Mouse (Mus musculus) ES-E14 (cell line): ENCODE data around the gene Kcnn1. TPM values are rescaled to one million over a fixed set of nuclear protein-coding genes. Genes with fewer than 3 reads are reported as not detected.
A peak's percentile ranks its signal among the peaks of the same experiment; 100 is the strongest.

ENCODE experiments used
- DNase-seq: peaks from one replicate; pipeline ENCODE4 v3.0.0-alpha.2; 2013; ENCODE audit warnings: low read depth, low spot score
- H3K27ac ChIP-seq: 2 replicates; pipeline ENCODE4 v1.5.1; 2012; ENCODE audit warnings: low read depth, mild to moderate bottlenecking, low read length, moderate library complexity, mixed read lengths; ENCODE audit not compliant: poor library complexity, insufficient read depth, severe bottlenecking
- H3K36me3 ChIP-seq: 2 replicates; pipeline ENCODE4 v1.6.1; 2012; ENCODE audit warnings: mild to moderate bottlenecking, low read length, moderate library complexity, mixed read lengths; ENCODE audit not compliant: control insufficient read depth, poor library complexity, insufficient read depth, severe bottlenecking
- H3K4me1 ChIP-seq, 2 experiments: fragments of 150-350 bp in 1 of 2; sonication (generic) in 1 of 2; 2 replicates each; pipeline ENCODE4 v1.6.1; 2012; ENCODE audit warnings: low read length in 2 of 2, mild to moderate bottlenecking in 1 of 2, mixed read lengths in 1 of 2; ENCODE audit not compliant: control insufficient read depth in 2 of 2, insufficient read depth in 2 of 2, poor library complexity in 1 of 2
- H3K4me3 ChIP-seq, 2 experiments: fragments of 150-350 bp in 1 of 2; sonication (generic) in 1 of 2; 2 replicates each; pipeline ENCODE4 v1.5.1; 2012; ENCODE audit warnings: low read length in 2 of 2, low read depth in 1 of 2, mild to moderate bottlenecking in 1 of 2, mixed read lengths in 1 of 2; ENCODE audit not compliant: insufficient read depth in 1 of 2, poor library complexity in 1 of 2, severe bottlenecking in 1 of 2
- H3K9ac ChIP-seq: 2 replicates; pipeline ENCODE4 v1.6.1; 2012; ENCODE audit warnings: low read depth, mild to moderate bottlenecking, low read length, mixed read lengths; ENCODE audit not compliant: poor library complexity, insufficient read depth, severe bottlenecking
- H3K9me3 ChIP-seq: fragments of 150-350 bp; sonication (generic); 2 replicates; pipeline ENCODE4 v1.6.1; 2012; ENCODE audit warnings: low read depth, mild to moderate bottlenecking, low read length; ENCODE audit not compliant: control insufficient read depth, insufficient read depth
- CHD2 ChIP-seq: IDR thresholded peaks from 2 replicates; pipeline ENCODE4 v1.6.1; 2014; ENCODE audit warnings: mild to moderate bottlenecking, low read depth, low read length, inconsistent platforms
- HCFC1 ChIP-seq: IDR thresholded peaks from 2 replicates; pipeline ENCODE4 v1.6.1; 2012; ENCODE audit warnings: low read length, inconsistent platforms, borderline replicate concordance; ENCODE audit not compliant: insufficient read depth
- MAFK ChIP-seq: IDR thresholded peaks from 2 replicates; pipeline ENCODE4 v1.6.1; 2014; ENCODE audit warnings: mild to moderate bottlenecking, low read depth, low read length, inconsistent platforms; ENCODE audit not compliant: insufficient read depth
- ZC3H11A ChIP-seq: IDR thresholded peaks from 2 replicates; pipeline ENCODE4 v1.6.1; 2012; ENCODE audit warnings: low read depth, mild to moderate bottlenecking, inconsistent platforms, low read length, borderline replicate concordance
- ZNF384 ChIP-seq: IDR thresholded peaks from 2 replicates; pipeline ENCODE4 v1.6.1; 2012; ENCODE audit warnings: low read depth, low read length, inconsistent platforms
- in situ Hi-C, 2 experiments: fragments of 600-800 bp; cut with MboI; formaldehyde crosslinking; loops; one replicate each; pipeline ENCODE4 v1.15.1; 2025; ENCODE audit warnings: low sequenced_read_pairs in 2 of 2, inconsistent platforms in 1 of 2; ENCODE audit not compliant: unreplicated experiment in 2 of 2
- total RNA-seq: library from RNA; depleted of rRNA; stranded (reverse); fragments of 300-350 nt; gene quantifications from 2 replicates; pipeline ENCODE4 v1.2.3, GENCODE M21; 2012

Gene Kcnn1
- total RNA-seq, 1 experiment: 3.7 TPM

DNA sequence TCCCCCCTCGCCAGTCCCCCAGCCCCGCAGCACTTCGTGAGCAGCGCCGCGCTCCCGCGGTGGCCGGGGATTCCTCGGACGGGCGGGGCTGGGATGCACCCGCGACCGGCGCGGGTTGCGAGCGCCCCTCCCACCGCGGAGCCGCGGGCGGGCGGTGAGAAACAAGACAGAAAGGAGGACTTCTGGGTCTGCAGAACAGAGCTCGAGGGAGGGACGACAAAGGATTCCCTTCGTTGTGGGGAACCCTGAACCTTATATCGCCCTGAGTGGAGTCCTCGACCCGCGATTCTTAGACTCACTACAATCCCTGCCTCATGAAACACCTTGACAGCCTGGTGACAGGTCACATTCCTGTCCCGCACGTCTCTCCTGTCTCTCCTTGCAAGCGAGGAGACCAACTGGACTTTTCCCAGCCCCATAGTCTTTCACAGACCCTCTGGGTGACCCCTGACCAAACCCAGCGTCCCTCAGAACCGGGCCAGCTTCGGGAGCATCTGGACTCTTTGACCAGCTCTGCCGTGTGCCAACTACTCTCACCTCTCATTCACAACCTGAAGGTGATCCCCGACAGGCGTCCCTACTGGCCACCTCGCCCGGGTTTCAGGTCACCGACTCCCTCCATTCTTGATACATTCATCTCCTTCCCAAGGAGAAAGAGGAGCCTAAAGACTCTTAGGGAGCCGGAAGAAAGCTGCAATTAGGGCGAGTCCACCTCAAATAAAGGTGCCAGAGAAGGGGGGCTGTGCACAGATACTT lies 1.1 kb upstream of the Kcnn1 start:
- Histone ChIP-seq H3K9ac (0 out of 2 replicates have a peak overlapping the region, but pooled peaks have one; percentile 5), H3K27ac (no peak overlapping the region), H3K36me3 (peaks cover 7% of the 10 kb centered on the region; the same call in 1 of the 2 replicates), H3K9me3 (no peaks in the 10 kb centered on the region), H3K4me1 (peaks cover 2 to 31% of the 10 kb centered on the region in 2 experiments), H3K4me3 (peak overlapping the region; percentile 11 to 66; a peak in 3 of 4 replicates)
- TF ChIP-seq ZC3H11A (no peak), CHD2 (no peak), MAFK (no peak), ZNF384 (no peak), HCFC1 (no peak)
- in situ Hi-C loops: no loop called here
- DNase-seq: no peak

DNA sequence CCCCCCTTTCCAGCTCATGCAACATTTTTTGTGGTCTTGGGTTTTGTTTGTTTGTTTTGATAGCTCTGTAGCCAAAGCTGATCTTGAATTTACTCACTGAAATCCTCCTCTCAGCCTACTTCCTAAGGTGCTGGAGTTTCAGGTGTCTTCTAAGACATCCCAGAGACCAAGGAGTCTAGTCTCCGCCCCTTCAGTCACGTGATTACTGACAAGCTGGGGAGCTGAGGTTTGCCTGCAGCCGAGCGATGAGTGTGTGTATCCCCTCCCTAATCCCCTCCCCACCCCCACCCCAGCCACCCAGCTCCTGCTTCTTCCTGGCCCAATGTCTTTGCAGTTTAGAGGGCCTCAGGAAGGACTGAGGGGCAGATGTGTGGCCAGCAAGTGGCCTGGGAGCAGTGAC lies 5.5 kb downstream of the Kcnn1 start:
- no peak for DNase-seq
- H3K36me3 ChIP-seq: no peaks in the 10 kb centered on the region
- peaks cover 2 to 25% of the 10 kb centered on the region in 2 experiments; a peak in 3 of 4 replicates for H3K4me1 ChIP-seq
- H3K9me3 ChIP-seq: no peaks in the 10 kb centered on the region
- in situ Hi-C loops: no loop called here
- H3K9ac ChIP-seq: no peak overlapping the region
- no peak overlapping the region for H3K27ac ChIP-seq
- no peak for TF ChIP-seq ZC3H11A
- no peak for TF ChIP-seq ZNF384
- no peak for TF ChIP-seq HCFC1
- TF ChIP-seq MAFK: no peak
- TF ChIP-seq CHD2: no peak
- H3K4me3 ChIP-seq: no peak overlapping the region

DNA sequence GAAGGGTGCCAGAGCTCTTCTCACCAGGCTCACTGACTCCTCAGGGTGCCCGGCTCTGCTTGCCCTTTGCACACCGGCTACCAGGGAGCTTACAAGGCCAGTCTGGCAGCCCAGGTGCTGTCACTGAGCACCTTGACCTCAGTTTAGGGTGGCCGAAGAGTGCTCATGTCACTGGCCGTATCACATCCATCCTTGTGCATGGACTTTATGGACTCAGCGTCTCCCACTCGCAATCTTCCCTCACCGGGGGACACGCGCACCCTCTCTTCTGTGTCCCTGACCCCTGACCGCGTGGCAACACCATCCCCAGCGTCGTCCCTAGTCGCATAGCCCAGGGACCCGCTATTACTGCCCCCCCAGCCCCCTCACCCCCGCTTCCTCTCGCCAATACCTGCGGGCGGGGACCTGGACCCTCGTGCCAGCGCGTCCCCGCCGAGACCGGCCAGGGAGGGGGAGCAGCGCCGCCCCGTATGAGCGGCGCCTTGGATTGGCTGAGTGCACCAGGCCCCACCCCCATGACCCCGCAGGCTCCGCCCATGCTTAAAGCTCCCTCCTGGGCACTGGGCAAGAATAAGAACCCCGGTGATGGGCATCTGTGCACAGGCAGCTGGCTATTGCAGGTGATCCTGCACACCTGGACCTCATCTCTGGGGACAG lies 6.4 kb downstream of the Kcnn1 start:
- in situ Hi-C loops: no loop called here
- no peaks in the 10 kb centered on the region for H3K9me3 ChIP-seq
- H3K9ac ChIP-seq: peak overlapping the region; percentile 46
- no peaks in the 10 kb centered on the region for H3K36me3 ChIP-seq
- TF ChIP-seq MAFK (no peak), ZNF384 (no peak), CHD2 (no peak), HCFC1 (no peak), ZC3H11A (no peak)
- H3K4me3 ChIP-seq: peak overlapping the region; percentile 63
- H3K27ac ChIP-seq: no peak overlapping the region
- peaks cover under 1 to 19% of the 10 kb centered on the region in 2 experiments; a peak in 3 of 4 replicates for H3K4me1 ChIP-seq
- DNase-seq: no peak

DNA sequence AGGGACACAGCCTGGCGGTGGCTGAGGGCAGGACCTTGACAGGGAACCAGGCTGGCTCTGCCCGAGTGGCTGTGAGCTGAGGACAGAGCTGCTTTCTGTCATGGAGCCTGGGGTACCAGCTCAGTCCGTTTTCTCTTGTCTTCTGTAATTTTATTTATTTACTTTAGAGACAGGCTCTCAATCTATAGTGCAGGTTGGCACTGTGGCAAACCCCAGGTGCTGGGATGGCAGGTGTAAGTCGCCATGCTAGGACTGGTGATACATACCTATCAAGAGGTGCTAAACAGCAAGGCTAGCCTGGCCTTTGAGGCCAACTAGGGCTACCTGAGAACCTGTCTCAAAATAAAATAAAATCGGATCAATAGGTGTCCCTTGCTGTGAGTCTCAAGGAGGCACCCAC lies 7.0 kb downstream of the Kcnn1 start:
- H3K4me3 ChIP-seq: no peak overlapping the region
- H3K27ac ChIP-seq: no peak overlapping the region
- no peak overlapping the region for H3K9ac ChIP-seq
- peaks cover 0 to 16% of the 10 kb centered on the region in 2 experiments; a peak in 2 of 4 replicates for H3K4me1 ChIP-seq
- TF ChIP-seq HCFC1 (no peak), MAFK (no peak), ZNF384 (no peak), CHD2 (no peak), ZC3H11A (no peak)
- no peaks in the 10 kb centered on the region for H3K36me3 ChIP-seq
- in situ Hi-C loops: no loop called here
- no peaks in the 10 kb centered on the region for H3K9me3 ChIP-seq
- no peak for DNase-seq
